Mouse (Mus musculus) heart, embryonic 15.5 days (tissue): ENCODE data around the gene Terb1. TPM values are rescaled to one million over a fixed set of nuclear protein-coding genes. Genes with fewer than 3 reads are reported as not detected.

Source experiments
- ATAC-seq: fragments of 200-750 bp; cut with Nextera tagmentation; replicated peaks from 2 replicates; pipeline ENCODE4 v1.8.0; 2017; ENCODE audit warnings: low read depth, moderate TSS enrichment; ENCODE audit not compliant: insufficient number of reproducible peaks, insufficient read depth, low FRiP score
- H3K27ac ChIP-seq: fragments of 300-500 bp; sonication (generic); 2 replicates; pipeline ENCODE4 v1.5.1; 2015; ENCODE audit warnings: mild to moderate bottlenecking, inconsistent platforms
- H3K27me3 ChIP-seq: fragments of 300-500 bp; sonication (generic); 2 replicates; pipeline ENCODE4 v1.6.1; 2015; ENCODE audit warnings: inconsistent platforms
- H3K36me3 ChIP-seq: fragments of 300-500 bp; sonication (generic); 2 replicates; pipeline ENCODE4 v1.6.1; 2015; ENCODE audit warnings: mild to moderate bottlenecking, inconsistent platforms
- H3K4me1 ChIP-seq: fragments of 300-500 bp; sonication (generic); replicated peaks from 2 replicates; pipeline ENCODE4 v1.6.1; 2015; ENCODE audit warnings: inconsistent platforms
- H3K4me2 ChIP-seq: fragments of 300-500 bp; sonication (generic); 2 replicates; pipeline ENCODE4 v1.6.1; 2015; ENCODE audit warnings: inconsistent platforms, mild to moderate bottlenecking, moderate library complexity
- H3K4me3 ChIP-seq: fragments of 300-500 bp; sonication (generic); 2 replicates; pipeline ENCODE4 v1.5.1; 2015; ENCODE audit warnings: mild to moderate bottlenecking, inconsistent platforms
- H3K9ac ChIP-seq: fragments of 300-500 bp; sonication (generic); 2 replicates; pipeline ENCODE4 v1.6.1; 2015; ENCODE audit warnings: mild to moderate bottlenecking, inconsistent platforms
- H3K9me3 ChIP-seq: fragments of 300-500 bp; sonication (generic); replicated peaks from 2 replicates; pipeline ENCODE4 v1.6.1; 2016; ENCODE audit warnings: inconsistent platforms
- WGBS: fragments of 180-500 bp; shearing (Covaris S2); methylation state at CpG from one replicate; pipeline ENCODE4 v1.1.7; 2015; ENCODE audit warnings: mixed read lengths; 5-methylcytosine and 5-hydroxymethylcytosine counted together
- polyA plus RNA-seq: library from polyadenylated mRNA; unstranded; fragments of >200 nt; fragmentation: Nextera tagmentation; extraction: Ambion mirVana; gene quantifications from 2 replicates; pipeline ENCODE4 v1.2.1, GENCODE M21; 2015

Gene Terb1
- polyA plus RNA-seq, 1 experiment from 2014 or later: 0.09 TPM

DNA sequence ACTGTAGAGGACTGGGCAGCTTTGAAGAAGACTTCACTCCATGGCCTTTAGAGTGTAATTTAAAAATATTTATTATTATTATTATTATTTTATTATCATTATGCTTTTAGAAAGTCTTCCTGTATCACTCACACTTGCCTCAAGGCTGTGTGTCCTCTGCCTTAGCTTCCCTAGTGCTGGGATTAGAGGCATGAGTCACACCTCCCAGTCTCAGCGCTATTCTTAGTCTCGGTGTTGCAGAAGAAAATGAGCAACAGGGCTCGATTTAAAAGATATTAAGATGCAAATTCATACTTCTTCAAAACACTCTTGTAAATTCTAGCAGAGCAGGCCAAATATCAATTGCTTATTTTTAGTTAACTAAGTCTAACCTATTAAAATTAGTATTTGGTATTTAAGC, 60.9 kb downstream of the Terb1 start:
- Histone ChIP-seq H3K4me3 (no peak overlapping the region), H3K4me1 (no peaks in the 10 kb centered on the region), H3K9ac (no peak overlapping the region), H3K9me3 (no peaks in the 10 kb centered on the region), H3K36me3 (no peaks in the 10 kb centered on the region), H3K27me3 (no peaks in the 10 kb centered on the region), H3K4me2 (no peak overlapping the region), H3K27ac (no peak overlapping the region)
- no peak for ATAC-seq
- WGBS: 46% methylated on average over 3 of the region's 3 CpGs

DNA sequence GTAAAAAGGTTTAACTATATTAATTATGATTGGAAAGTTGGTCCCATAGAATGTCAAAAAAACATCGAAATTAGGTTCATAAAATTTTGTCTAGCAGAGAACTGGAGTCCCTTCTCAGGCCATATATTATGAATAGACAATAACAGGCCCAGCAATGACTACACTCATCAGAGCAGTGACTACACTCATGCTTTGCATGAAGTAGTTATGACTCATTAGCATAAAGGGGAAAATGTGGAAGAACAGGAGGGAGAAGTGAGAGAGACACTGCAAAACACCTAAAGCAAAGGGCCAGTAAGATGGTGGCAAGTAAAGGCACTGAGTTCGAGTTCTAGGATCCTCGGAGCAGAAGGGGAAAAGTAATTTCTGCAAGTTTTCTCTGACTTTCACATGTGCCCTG, 63.7 kb downstream of the Terb1 start:
- ATAC-seq: no peak
- H3K4me1 ChIP-seq: peaks cover 11% of the 10 kb centered on the region
- H3K9me3 ChIP-seq: no peaks in the 10 kb centered on the region
- no peak overlapping the region for H3K4me2 ChIP-seq
- no peaks in the 10 kb centered on the region for H3K27me3 ChIP-seq
- 78% methylated on average over 3 of the region's 3 CpGs for WGBS
- H3K36me3 ChIP-seq: no peaks in the 10 kb centered on the region
- H3K4me3 ChIP-seq: no peak overlapping the region
- H3K27ac ChIP-seq: no peak overlapping the region
- no peak overlapping the region for H3K9ac ChIP-seq

DNA sequence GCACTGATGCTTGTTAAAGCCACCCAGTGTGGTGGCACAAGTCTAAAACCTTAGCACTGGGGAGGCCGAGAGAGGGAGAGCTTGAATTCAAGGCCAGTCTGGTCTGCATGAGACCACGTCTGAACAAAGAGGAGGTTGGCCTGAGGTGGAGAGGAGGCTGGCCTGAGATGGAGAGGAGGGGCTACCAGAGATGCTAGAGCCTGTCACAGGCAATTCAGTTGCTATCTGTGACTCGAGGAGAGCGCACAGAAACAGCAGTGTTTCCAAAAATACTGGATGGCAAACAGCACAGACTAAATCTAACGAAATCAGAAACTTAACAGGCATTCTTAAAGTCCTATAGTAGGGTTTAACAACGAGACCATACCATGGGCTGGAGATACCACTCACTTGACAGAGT, 64.5 kb downstream of the Terb1 start:
- no peaks in the 10 kb centered on the region for H3K27me3 ChIP-seq
- no peak for ATAC-seq
- H3K4me3 ChIP-seq: no peak overlapping the region
- peaks cover 2% of the 10 kb centered on the region for H3K36me3 ChIP-seq
- H3K9ac ChIP-seq: no peak overlapping the region
- no peaks in the 10 kb centered on the region for H3K9me3 ChIP-seq
- WGBS: 40% methylated on average over 6 of the region's 6 CpGs
- no peak overlapping the region for H3K27ac ChIP-seq
- peaks cover 14% of the 10 kb centered on the region for H3K4me1 ChIP-seq
- H3K4me2 ChIP-seq: no peak overlapping the region

DNA sequence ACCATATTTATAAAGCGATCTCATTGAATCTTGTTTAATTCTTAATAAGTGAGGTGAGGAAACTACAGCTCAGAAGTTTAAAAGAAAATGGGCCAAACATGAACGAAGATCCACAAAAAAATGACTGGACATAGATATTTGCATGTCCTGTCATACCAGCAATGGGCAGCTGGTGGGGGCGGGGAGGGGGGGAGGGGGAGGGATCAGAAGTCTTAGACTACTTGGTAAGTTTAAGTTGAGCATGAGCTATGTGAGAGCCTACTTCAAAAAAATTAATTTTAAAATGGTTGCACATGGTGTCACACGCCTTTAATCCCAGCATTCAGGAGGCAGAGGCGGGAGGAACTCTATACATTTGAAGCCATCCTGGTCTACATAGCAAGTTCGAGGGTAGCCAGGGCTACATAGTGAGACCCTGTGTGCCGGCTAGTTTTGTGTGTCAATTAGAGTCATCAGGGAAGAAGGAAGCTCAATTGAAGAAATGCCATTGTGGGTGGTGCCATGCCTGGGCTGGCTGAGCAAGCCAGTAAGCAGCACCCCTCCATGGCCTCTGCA, 66.5 kb downstream of the Terb1 start:
- no peak overlapping the region for H3K27ac ChIP-seq
- H3K4me2 ChIP-seq: peak overlapping the region; percentile 83
- no peaks in the 10 kb centered on the region for H3K27me3 ChIP-seq
- H3K4me3 ChIP-seq: peak overlapping the region; percentile 90
- H3K36me3 ChIP-seq: peaks cover 21% of the 10 kb centered on the region
- no peak for ATAC-seq
- WGBS: 58% methylated on average over 7 of the region's 7 CpGs
- peaks cover 14% of the 10 kb centered on the region for H3K4me1 ChIP-seq
- 0 out of 2 replicates have a peak overlapping the region, but pooled peaks have one; percentile 93 for H3K9ac ChIP-seq
- H3K9me3 ChIP-seq: no peaks in the 10 kb centered on the region

DNA sequence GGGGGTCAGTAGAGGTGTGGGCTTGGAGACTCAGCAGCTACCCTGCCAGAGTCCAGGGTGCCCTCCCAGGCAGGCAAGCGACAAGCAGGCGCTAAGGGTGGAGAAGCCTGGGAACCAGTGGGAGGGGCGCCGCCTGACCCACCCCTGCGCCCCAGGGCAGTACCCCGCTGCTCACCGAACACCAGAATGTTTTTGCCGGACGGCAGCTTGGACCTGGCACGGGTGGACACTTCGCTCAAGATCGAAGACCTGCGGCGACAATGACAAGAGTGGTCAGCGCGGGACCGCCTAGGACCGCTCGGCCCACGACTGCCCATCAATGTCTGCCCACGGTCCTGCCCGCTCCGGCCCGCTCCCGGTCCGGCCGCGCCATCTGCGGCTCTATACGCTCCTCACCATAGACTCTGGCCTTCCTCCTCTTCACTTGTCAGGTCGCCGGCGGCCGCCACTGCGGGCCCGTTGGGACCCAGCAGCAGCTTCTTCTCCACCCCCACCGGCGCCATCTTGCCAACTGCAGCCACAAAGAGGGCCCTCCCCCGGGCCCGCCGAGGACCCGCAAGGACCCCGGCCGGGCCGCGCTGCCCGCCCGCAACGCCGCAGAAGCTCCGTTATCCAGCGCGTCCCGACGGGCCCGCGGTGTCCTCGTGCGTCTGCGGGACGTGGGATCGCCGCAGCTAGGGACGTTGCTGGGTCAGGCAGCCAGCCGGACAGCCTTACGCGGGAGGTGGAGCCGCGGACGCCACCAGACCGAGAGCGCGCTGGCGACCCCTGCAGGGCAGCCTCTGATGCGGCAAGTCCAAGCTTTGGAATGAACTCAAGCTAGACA, 67.2 kb downstream of the Terb1 start, which contains the start of gene Dync1li2:
Gene Dync1li2 (minus strand): TSS at position 749 of the 826 bp plus-strand sequence.
- peak within 1 kb of the TSS; percentile 81 for H3K27ac ChIP-seq
- no peaks in the 10 kb centered on the region for H3K27me3 ChIP-seq
- WGBS: under 1% methylated on average over 75 of the region's 75 CpGs
- peak within 1 kb of the TSS; percentile 93 for H3K9ac ChIP-seq
- peaks cover 26% of the 10 kb centered on the region for H3K36me3 ChIP-seq
- peak; percentile 81 for ATAC-seq
- H3K4me3 ChIP-seq: peak within 1 kb of the TSS; percentile 90
- H3K9me3 ChIP-seq: no peaks in the 10 kb centered on the region
- H3K4me2 ChIP-seq: peak within 1 kb of the TSS; percentile 83
- peaks cover 14% of the 10 kb centered on the region for H3K4me1 ChIP-seq

DNA sequence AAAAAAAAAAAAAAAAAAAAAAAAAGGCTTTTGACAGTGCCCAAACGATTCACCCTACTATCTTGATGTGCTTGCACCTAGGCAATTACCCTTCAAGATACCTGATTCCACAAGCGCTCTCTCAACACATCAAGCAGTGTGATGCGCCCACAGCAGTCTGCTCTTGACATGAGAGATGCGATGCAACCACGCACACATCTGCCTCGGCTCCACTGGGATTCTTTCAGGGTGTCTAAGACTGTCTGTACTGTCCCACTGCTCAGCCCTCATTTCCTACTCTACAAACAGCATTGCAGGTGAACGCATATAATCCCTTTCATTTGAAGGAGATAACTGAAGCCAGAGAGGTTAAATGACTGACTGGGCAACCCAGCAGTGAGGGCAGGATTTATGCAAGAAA, 68.1 kb downstream of the Terb1 start:
- peak overlapping the region; percentile 83 for H3K4me2 ChIP-seq
- H3K27ac ChIP-seq: peak overlapping the region; percentile 81; the same call in 1 of the 2 replicates
- H3K27me3 ChIP-seq: no peaks in the 10 kb centered on the region
- peak overlapping the region; percentile 90 for H3K4me3 ChIP-seq
- WGBS: 51% methylated on average over 7 of the region's 7 CpGs
- peaks cover 35% of the 10 kb centered on the region for H3K36me3 ChIP-seq
- H3K9ac ChIP-seq: peak overlapping the region; percentile 93
- H3K9me3 ChIP-seq: no peaks in the 10 kb centered on the region
- no peak for ATAC-seq
- H3K4me1 ChIP-seq: peaks cover 18% of the 10 kb centered on the region

DNA sequence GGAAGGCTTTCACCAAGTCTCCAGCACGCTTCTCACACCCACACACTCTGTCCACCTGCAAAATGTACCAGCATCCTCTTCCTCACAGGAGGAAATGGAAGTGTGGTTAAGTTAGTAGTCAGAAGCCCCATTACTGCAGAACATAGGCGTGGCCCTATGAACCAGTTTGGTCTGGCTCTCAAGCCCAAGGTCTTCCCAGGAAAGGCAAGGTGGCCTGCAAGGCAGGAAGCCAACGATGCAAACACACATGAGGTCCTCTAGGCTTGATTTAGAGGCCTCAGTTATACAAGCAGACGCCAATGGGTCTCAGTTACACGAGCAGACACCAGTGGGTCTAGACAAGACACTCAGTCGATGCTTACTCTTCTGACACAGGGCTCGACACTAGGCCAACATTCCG, 70.2 kb downstream of the Terb1 start:
- no peak overlapping the region for H3K4me3 ChIP-seq
- no peak overlapping the region for H3K9ac ChIP-seq
- H3K4me2 ChIP-seq: no peak overlapping the region
- H3K4me1 ChIP-seq: peaks cover 38% of the 10 kb centered on the region
- ATAC-seq: no peak
- no peaks in the 10 kb centered on the region for H3K9me3 ChIP-seq
- no peak overlapping the region for H3K27ac ChIP-seq
- 91% methylated on average over 8 of the region's 8 CpGs for WGBS
- H3K36me3 ChIP-seq: peaks cover 48% of the 10 kb centered on the region
- no peaks in the 10 kb centered on the region for H3K27me3 ChIP-seq

DNA sequence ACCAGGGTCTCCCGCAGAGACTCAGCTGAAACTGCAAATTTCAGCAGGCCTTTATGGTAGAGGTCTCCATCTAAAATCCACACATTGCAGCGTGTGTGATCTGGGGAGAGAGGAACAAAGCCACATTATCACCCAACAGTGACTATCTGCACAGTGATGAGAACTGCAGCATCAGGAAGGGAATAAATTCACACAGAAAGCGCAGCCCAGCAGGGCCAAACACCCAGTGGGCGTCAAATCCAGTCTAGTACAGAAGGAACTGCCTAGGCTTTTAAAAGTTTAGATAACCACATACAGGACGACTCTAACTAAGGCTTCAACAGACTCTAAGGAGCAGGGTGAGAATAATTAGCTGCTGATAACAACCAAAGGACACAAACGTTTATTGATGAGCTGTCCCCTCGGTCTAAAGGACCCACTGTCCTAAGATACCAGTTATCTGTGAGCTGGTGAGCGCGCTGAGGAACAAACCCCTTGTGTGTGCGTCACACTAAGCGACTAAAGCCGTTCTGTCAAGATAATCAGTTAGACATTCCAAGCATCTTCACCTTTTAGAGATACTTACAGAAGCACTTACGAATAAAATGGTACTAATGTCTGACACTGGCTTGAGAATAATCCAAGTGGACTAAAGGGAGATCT, 72.1 kb downstream of the Terb1 start:
- H3K27me3 ChIP-seq: no peaks in the 10 kb centered on the region
- H3K4me1 ChIP-seq: peaks cover 43% of the 10 kb centered on the region
- no peaks in the 10 kb centered on the region for H3K9me3 ChIP-seq
- no peak overlapping the region for H3K9ac ChIP-seq
- WGBS: 70% methylated on average over 13 of the region's 13 CpGs
- H3K27ac ChIP-seq: no peak overlapping the region
- H3K4me3 ChIP-seq: no peak overlapping the region
- no peak for ATAC-seq
- no peak overlapping the region for H3K4me2 ChIP-seq
- peaks cover 64% of the 10 kb centered on the region for H3K36me3 ChIP-seq

DNA sequence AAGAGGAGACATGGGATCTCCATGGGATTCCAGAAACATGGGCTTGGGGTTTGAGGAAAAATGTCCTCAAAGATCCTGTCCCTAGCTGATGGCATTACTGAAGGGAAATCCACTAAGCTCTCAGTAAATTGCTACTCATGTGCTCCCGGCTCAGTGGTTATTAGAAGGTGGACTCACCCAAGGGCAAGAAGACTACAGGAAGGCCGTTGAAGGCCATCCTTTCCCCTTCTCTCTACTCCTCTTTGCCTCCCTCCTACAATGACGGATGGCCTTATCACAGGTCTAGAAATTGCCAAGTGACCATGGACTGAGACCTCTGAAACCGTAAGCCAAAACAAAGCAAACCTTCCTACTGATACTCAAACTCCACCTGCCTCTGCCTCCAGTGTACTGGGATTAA, 73.1 kb downstream of the Terb1 start:
- peaks cover 72% of the 10 kb centered on the region for H3K36me3 ChIP-seq
- no peak overlapping the region for H3K4me2 ChIP-seq
- H3K27me3 ChIP-seq: no peaks in the 10 kb centered on the region
- no peaks in the 10 kb centered on the region for H3K9me3 ChIP-seq
- H3K4me1 ChIP-seq: peaks cover 38% of the 10 kb centered on the region
- peak overlapping the region; percentile 77 for H3K27ac ChIP-seq
- WGBS: 88% methylated on average over 4 of the region's 4 CpGs
- no peak for ATAC-seq
- 0 out of 2 replicates have a peak overlapping the region, but pooled peaks have one; percentile 22 for H3K9ac ChIP-seq
- no peak overlapping the region for H3K4me3 ChIP-seq

DNA sequence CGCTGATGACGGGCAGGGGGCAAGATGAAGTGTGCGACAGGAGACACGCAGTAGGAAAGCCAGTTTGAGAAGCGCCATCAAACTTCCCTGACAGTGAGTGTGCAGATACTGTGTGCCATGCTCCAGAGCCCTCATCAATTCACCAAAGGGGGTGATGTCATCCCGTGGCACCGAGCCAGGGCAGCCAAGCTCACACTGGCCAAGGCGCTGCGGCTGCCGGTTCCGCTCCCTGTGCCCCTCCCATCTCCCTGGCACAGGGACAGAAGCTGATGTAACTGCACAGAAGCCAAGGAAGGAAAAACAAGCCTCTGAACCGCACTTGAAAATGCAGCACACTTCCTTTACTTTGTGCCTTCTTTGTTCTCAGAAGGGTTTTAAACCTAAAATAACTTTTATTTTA, 73.7 kb downstream of the Terb1 start:
- peak overlapping the region; percentile 26 for H3K4me2 ChIP-seq
- H3K4me1 ChIP-seq: peaks cover 32% of the 10 kb centered on the region
- H3K36me3 ChIP-seq: peaks cover 78% of the 10 kb centered on the region
- H3K27ac ChIP-seq: peak overlapping the region; percentile 77
- H3K4me3 ChIP-seq: no peak overlapping the region
- H3K9ac ChIP-seq: 0 out of 2 replicates have a peak overlapping the region, but pooled peaks have one; percentile 22
- WGBS: 10% methylated on average over 12 of the region's 12 CpGs
- H3K9me3 ChIP-seq: no peaks in the 10 kb centered on the region
- ATAC-seq: peak; percentile 95
- no peaks in the 10 kb centered on the region for H3K27me3 ChIP-seq

DNA sequence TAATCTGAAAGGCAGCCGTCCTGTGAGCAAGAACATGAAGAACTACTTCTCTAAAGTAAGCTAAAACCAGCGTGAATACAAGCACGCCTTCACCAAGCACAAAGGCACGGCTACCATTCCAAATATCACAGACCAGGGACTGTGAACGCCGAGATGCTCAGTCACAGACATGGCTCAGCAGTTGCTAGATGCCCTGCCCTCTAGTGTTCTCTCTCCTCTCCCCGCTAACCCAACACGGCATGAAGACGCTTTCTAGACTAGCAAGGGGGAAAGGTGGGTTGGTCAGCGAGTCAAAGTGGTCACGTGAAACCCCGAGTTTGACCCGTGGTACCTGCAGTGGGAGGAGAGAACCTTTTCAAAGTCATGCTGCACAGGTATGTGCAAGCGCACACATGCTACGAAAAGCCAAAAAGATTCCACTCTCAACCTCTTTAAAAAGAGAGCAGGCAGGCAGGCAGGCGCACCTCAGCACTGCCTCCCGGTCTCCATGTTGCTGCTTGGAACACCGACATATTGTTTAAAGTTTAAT, 74.8 kb downstream of the Terb1 start:
- no peaks in the 10 kb centered on the region for H3K27me3 ChIP-seq
- no peak overlapping the region for H3K27ac ChIP-seq
- H3K4me2 ChIP-seq: no peak overlapping the region
- H3K9ac ChIP-seq: no peak overlapping the region
- no peaks in the 10 kb centered on the region for H3K9me3 ChIP-seq
- no peak for ATAC-seq
- H3K4me1 ChIP-seq: peaks cover 29% of the 10 kb centered on the region
- no peak overlapping the region for H3K4me3 ChIP-seq
- WGBS: 83% methylated on average over 18 of the region's 18 CpGs
- H3K36me3 ChIP-seq: peaks cover 84% of the 10 kb centered on the region
